Mouse (Mus musculus): ENCODE data around the gene Ccdc90b. TPM values are rescaled to one million over a fixed set of nuclear protein-coding genes. Genes with fewer than 3 reads are reported as not detected.

The Ccdc90b gene
- polyA plus RNA-seq (2016; fragmentation: Nextera tagmentation; extraction: Ambion mirVana), result 54.5 and 54.8 TPM in 2 replicates

GRCm38 (mm10) chr7:92560986-92561876, at the start of gene Ccdc90b:
Gene Ccdc90b (plus strand): TSS chr7:92561149.
- Histone ChIP-seq H3K4me2 (peak within 1 kb of the TSS; percentile 61), H3K9ac (replicated peaks) (peak within 1 kb of the TSS; percentile 76), H3K36me3 (peaks cover 11% of the 10 kb centered on the region), H3K9me3 (no peaks in the 10 kb centered on the region), H3K27ac (peak within 1 kb of the TSS; percentile 98), H3K4me1 (replicated peaks) (peaks cover 8% of the 10 kb centered on the region; the same call in 1 of the 2 replicates), H3K4me3 (replicated peaks) (peak within 1 kb of the TSS; percentile 72), H3K27me3 (no peaks in the 10 kb centered on the region)
- under 1% methylated on average over 60 of the region's 60 CpGs for WGBS
- ATAC-seq (ENCODE audit: insufficient number of reproducible peaks, insufficient read depth, low FRiP score, low TSS enrichment, low read depth), result peak; percentile 98

- Histone ChIP-seq H3K27me3 (no peaks in the 10 kb centered on the region), H3K9me3 (no peaks in the 10 kb centered on the region), H3K4me2 (no peak overlapping the region), H3K27ac (no peak overlapping the region), H3K36me3 (no peaks in the 10 kb centered on the region), H3K9ac (replicated peaks) (no peak overlapping the region), H3K4me3 (replicated peaks) (no peak overlapping the region), H3K4me1 (replicated peaks) (no peaks in the 10 kb centered on the region)
- no peak for ATAC-seq (ENCODE audit: insufficient number of reproducible peaks, insufficient read depth, low FRiP score, low TSS enrichment, low read depth)
- 80% methylated on average over 3 of the region's 3 CpGs for WGBS
Measured at GRCm38 (mm10) chr7:92520397-92520796, 40.6 kb upstream of the Ccdc90b start.

GRCm38 (mm10) chr7:92520820-92521219, 40.1 kb upstream of the Ccdc90b start:
- ATAC-seq (ENCODE audit: insufficient number of reproducible peaks, insufficient read depth, low FRiP score, low TSS enrichment, low read depth), result no peak

GRCm38 (mm10) chr7:92529245-92529644, 31.7 kb upstream of the Ccdc90b start:
- Histone ChIP-seq H3K27me3 (no peaks in the 10 kb centered on the region), H3K27ac (no peak overlapping the region), H3K9me3 (no peaks in the 10 kb centered on the region), H3K9ac (replicated peaks) (no peak overlapping the region), H3K4me1 (replicated peaks) (no peaks in the 10 kb centered on the region), H3K4me2 (no peak overlapping the region), H3K36me3 (no peaks in the 10 kb centered on the region), H3K4me3 (replicated peaks) (no peak overlapping the region)
- 89% methylated on average over 4 of the region's 4 CpGs for WGBS
- ATAC-seq (ENCODE audit: insufficient number of reproducible peaks, insufficient read depth, low FRiP score, low TSS enrichment, low read depth), result no peak

More at GRCm38 (mm10) chr7:92520820-92521219, 40.1 kb upstream of the Ccdc90b start:
- Histone ChIP-seq H3K4me3 (replicated peaks) (no peak overlapping the region), H3K9ac (replicated peaks) (no peak overlapping the region), H3K36me3 (no peaks in the 10 kb centered on the region), H3K9me3 (no peaks in the 10 kb centered on the region), H3K27me3 (no peaks in the 10 kb centered on the region), H3K4me2 (no peak overlapping the region), H3K27ac (no peak overlapping the region), H3K4me1 (replicated peaks) (no peaks in the 10 kb centered on the region)
- 42% methylated on average over 4 of the region's 4 CpGs for WGBS

- 61% methylated on average over 6 of the region's 6 CpGs for WGBS
- no peak for ATAC-seq (ENCODE audit: insufficient number of reproducible peaks, insufficient read depth, low FRiP score, low TSS enrichment, low read depth)
- no peaks in the 10 kb centered on the region for H3K9me3 ChIP-seq
- H3K9ac ChIP-seq (replicated peaks), result no peak overlapping the region
- no peak overlapping the region for H3K4me3 ChIP-seq (replicated peaks)
- H3K4me2 ChIP-seq, result no peak overlapping the region
- no peaks in the 10 kb centered on the region for H3K27me3 ChIP-seq
- H3K4me1 ChIP-seq (replicated peaks), result no peaks in the 10 kb centered on the region
- no peak overlapping the region for H3K27ac ChIP-seq
- H3K36me3 ChIP-seq, result no peaks in the 10 kb centered on the region
Measured at GRCm38 (mm10) chr7:92532351-92533036, 28.5 kb upstream of the Ccdc90b start.

- Histone ChIP-seq H3K36me3 (no peaks in the 10 kb centered on the region), H3K4me3 (replicated peaks) (no peak overlapping the region), H3K9me3 (no peaks in the 10 kb centered on the region), H3K27me3 (no peaks in the 10 kb centered on the region), H3K27ac (no peak overlapping the region), H3K4me1 (replicated peaks) (no peaks in the 10 kb centered on the region), H3K4me2 (no peak overlapping the region), H3K9ac (replicated peaks) (no peak overlapping the region)
- no peak for ATAC-seq (ENCODE audit: insufficient number of reproducible peaks, insufficient read depth, low FRiP score, low TSS enrichment, low read depth)
- WGBS, result 84% methylated on average over 2 of the region's 2 CpGs
Measured at GRCm38 (mm10) chr7:92546763-92547162, 14.2 kb upstream of the Ccdc90b start.

- no peaks in the 10 kb centered on the region for H3K27me3 ChIP-seq
- H3K4me3 ChIP-seq (replicated peaks), result no peak overlapping the region
- H3K4me1 ChIP-seq (replicated peaks), result no peaks in the 10 kb centered on the region
- 89% methylated on average over 6 of the region's 6 CpGs for WGBS
- H3K36me3 ChIP-seq, result no peaks in the 10 kb centered on the region
- H3K9ac ChIP-seq (replicated peaks), result no peak overlapping the region
- H3K27ac ChIP-seq, result no peak overlapping the region
- H3K9me3 ChIP-seq, result no peaks in the 10 kb centered on the region
- no peak for ATAC-seq (ENCODE audit: insufficient number of reproducible peaks, insufficient read depth, low FRiP score, low TSS enrichment, low read depth)
- H3K4me2 ChIP-seq, result no peak overlapping the region
Measured at GRCm38 (mm10) chr7:92550248-92550989, 10.5 kb upstream of the Ccdc90b start.

- ATAC-seq (ENCODE audit: insufficient number of reproducible peaks, insufficient read depth, low FRiP score, low TSS enrichment, low read depth), result no peak
- WGBS, result 57% methylated on average over 4 of the region's 4 CpGs
- H3K9ac ChIP-seq (replicated peaks), result no peak overlapping the region
- no peaks in the 10 kb centered on the region for H3K36me3 ChIP-seq
- H3K27me3 ChIP-seq, result no peaks in the 10 kb centered on the region
- no peak overlapping the region for H3K4me2 ChIP-seq
- no peak overlapping the region for H3K27ac ChIP-seq
- no peaks in the 10 kb centered on the region for H3K9me3 ChIP-seq
- H3K4me1 ChIP-seq (replicated peaks), result no peaks in the 10 kb centered on the region
- H3K4me3 ChIP-seq (replicated peaks), result no peak overlapping the region
Measured at GRCm38 (mm10) chr7:92550990-92551392, 10.0 kb upstream of the Ccdc90b start.

GRCm38 (mm10) chr7:92558744-92559143, 2.2 kb upstream of the Ccdc90b start:
- no peak for ATAC-seq (ENCODE audit: insufficient number of reproducible peaks, insufficient read depth, low FRiP score, low TSS enrichment, low read depth)
- no peak overlapping the region for H3K27ac ChIP-seq
- WGBS, result 90% methylated on average over 2 of the region's 2 CpGs
- no peaks in the 10 kb centered on the region for H3K9me3 ChIP-seq
- no peak overlapping the region for H3K9ac ChIP-seq (replicated peaks)
- no peak overlapping the region for H3K4me2 ChIP-seq
- H3K36me3 ChIP-seq, result peaks cover 1% of the 10 kb centered on the region; the same call in 1 of the 2 replicates
- no peaks in the 10 kb centered on the region for H3K27me3 ChIP-seq
- peaks cover 8% of the 10 kb centered on the region; the same call in 1 of the 2 replicates for H3K4me1 ChIP-seq (replicated peaks)
- no peak overlapping the region for H3K4me3 ChIP-seq (replicated peaks)

- 73% methylated on average over 1 of the region's 1 CpGs for WGBS
Measured at GRCm38 (mm10) chr7:92566775-92567174, 5.8 kb downstream of the Ccdc90b start.

More at GRCm38 (mm10) chr7:92566775-92567174, 5.8 kb downstream of the Ccdc90b start:
- no peak overlapping the region for H3K4me2 ChIP-seq
- peaks cover 13% of the 10 kb centered on the region for H3K4me1 ChIP-seq (replicated peaks)
- H3K27me3 ChIP-seq, result no peaks in the 10 kb centered on the region
- no peak overlapping the region for H3K9ac ChIP-seq (replicated peaks)
- H3K4me3 ChIP-seq (replicated peaks), result no peak overlapping the region
- ATAC-seq (ENCODE audit: insufficient number of reproducible peaks, insufficient read depth, low FRiP score, low TSS enrichment, low read depth), result no peak
- H3K27ac ChIP-seq, result 0 out of 2 replicates have a peak overlapping the region, but pooled peaks have one; percentile 41
- peaks cover 25% of the 10 kb centered on the region for H3K36me3 ChIP-seq
- H3K9me3 ChIP-seq, result no peaks in the 10 kb centered on the region

All from limb, embryonic 12.5 days (tissue).